Mouse (Mus musculus) lung, postnatal 0 days (tissue): ENCODE data around the gene Gm20458. TPM values are rescaled to one million over a fixed set of nuclear protein-coding genes. Genes with fewer than 3 reads are reported as not detected.

ENCODE experiments used
- ATAC-seq: fragments of 200-750 bp; cut with Nextera tagmentation; 2 replicates; pipeline ENCODE4 v1.8.0; 2017; ENCODE audit warnings: moderate library complexity
- DNase-seq: peaks from one replicate; pipeline ENCODE4 v3.0.0-alpha.2; 2016; ENCODE audit warnings: low spot score
- H3K27ac ChIP-seq: fragments of 300-500 bp; sonication (generic); 2 replicates; pipeline ENCODE4 v1.5.1; 2014; ENCODE audit warnings: antibody characterized with exemption, mild to moderate bottlenecking, low read length, mixed read lengths
- H3K27me3 ChIP-seq: fragments of 300-500 bp; sonication (generic); replicated peaks from 2 replicates; pipeline ENCODE4 v1.6.1; 2014; ENCODE audit warnings: low read length, mixed read lengths; ENCODE audit not compliant: insufficient read depth
- H3K36me3 ChIP-seq: fragments of 300-500 bp; sonication (generic); 2 replicates; pipeline ENCODE4 v1.6.1; 2014; ENCODE audit warnings: low read length, mixed read lengths; ENCODE audit not compliant: insufficient read depth
- H3K4me1 ChIP-seq: fragments of 300-500 bp; sonication (generic); 2 replicates; pipeline ENCODE4 v1.6.1; 2014; ENCODE audit warnings: antibody characterized with exemption, low read depth, low read length, mixed read lengths; ENCODE audit not compliant: insufficient read depth
- H3K4me2 ChIP-seq: fragments of 300-500 bp; sonication (generic); replicated peaks from 2 replicates; pipeline ENCODE4 v1.6.1; 2014; ENCODE audit warnings: low read depth, mild to moderate bottlenecking, low read length, moderate library complexity, mixed read lengths
- H3K4me3 ChIP-seq: fragments of 300-500 bp; sonication (generic); 2 replicates; pipeline ENCODE4 v1.5.1; 2014; ENCODE audit warnings: low read depth, low read length
- H3K9ac ChIP-seq: fragments of 300-500 bp; sonication (generic); replicated peaks from 2 replicates; pipeline ENCODE4 v1.6.1; 2014; ENCODE audit warnings: low read depth, mild to moderate bottlenecking
- H3K9me3 ChIP-seq: fragments of 300-500 bp; sonication (generic); 2 replicates; pipeline ENCODE4 v1.6.1; 2016; ENCODE audit warnings: low read length, mixed read lengths
- CTCF ChIP-seq: IDR thresholded peaks from 2 replicates; pipeline ENCODE4 v1.5.1; 2016; ENCODE audit warnings: antibody characterized with exemption, mild to moderate bottlenecking
- EP300 ChIP-seq: IDR thresholded peaks from 2 replicates; pipeline ENCODE4 v1.6.1; 2016; ENCODE audit warnings: antibody characterized with exemption, mild to moderate bottlenecking, control low read depth
- WGBS: fragments of 180-500 bp; shearing (Covaris S2); extraction: QIAGEN DNeasy Blood & Tissue Kit; methylation state at CpG from one replicate; pipeline ENCODE4 v1.1.7; 2014; 5-methylcytosine and 5-hydroxymethylcytosine counted together
- polyA plus RNA-seq: library from polyadenylated mRNA; unstranded; fragments of >200 nt; fragmentation: Nextera tagmentation; extraction: Ambion mirVana; gene quantifications from 2 replicates; pipeline ENCODE4 v1.2.1, GENCODE M21; 2015

Gene Gm20458
- polyA plus RNA-seq, 1 experiment from 2014 or later, result 23.5 TPM

DNA sequence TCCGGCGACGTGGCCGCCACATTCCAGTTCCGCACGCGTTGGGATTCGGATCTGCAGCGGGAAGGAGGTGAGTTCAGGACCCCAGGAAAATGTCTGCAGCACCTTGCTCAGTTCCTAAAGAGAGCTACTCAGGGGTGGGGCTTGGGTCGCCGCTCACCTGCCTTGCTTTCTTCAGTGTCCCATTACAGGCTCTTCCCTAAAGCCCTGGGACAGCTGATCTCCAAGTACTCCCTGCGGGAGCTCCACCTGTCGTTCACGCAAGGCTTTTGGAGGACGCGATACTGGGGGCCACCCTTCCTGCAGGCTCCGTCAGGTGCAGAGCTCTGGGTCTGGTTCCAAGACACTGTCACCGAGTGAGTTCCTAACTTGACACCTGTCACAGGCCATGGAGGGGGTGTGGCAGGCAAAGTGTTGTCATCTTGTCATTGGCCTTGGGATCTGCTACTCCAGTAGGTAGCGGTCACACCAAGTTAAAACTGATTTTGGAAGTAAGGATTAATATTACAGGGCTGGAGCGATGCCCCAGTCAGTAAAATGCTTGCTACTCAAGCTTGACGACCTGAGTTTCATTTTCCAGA lies 37.0 kb downstream of the Gm20458 start:
- H3K4me2 ChIP-seq, result peak overlapping the region; percentile 81
- no peaks in the 10 kb centered on the region for H3K27me3 ChIP-seq
- ATAC-seq, result peak; percentile 16
- 5% methylated on average over 21 of the region's 21 CpGs for WGBS
- H3K9me3 ChIP-seq, result no peaks in the 10 kb centered on the region
- H3K4me3 ChIP-seq, result peak overlapping the region; percentile 78
- TF ChIP-seq CTCF (peak; percentile 8; the same call in 1 of the 2 replicates), EP300 (no peak)
- H3K36me3 ChIP-seq, result 0 out of 2 replicates have a peak, but pooled peaks cover 5% of the 10 kb centered on the region
- H3K4me1 ChIP-seq, result peaks cover 9% of the 10 kb centered on the region; the same call in 1 of the 2 replicates
- H3K27ac ChIP-seq, result no peak overlapping the region
- peak overlapping the region; percentile 64 for H3K9ac ChIP-seq
- DNase-seq, result no peak

DNA sequence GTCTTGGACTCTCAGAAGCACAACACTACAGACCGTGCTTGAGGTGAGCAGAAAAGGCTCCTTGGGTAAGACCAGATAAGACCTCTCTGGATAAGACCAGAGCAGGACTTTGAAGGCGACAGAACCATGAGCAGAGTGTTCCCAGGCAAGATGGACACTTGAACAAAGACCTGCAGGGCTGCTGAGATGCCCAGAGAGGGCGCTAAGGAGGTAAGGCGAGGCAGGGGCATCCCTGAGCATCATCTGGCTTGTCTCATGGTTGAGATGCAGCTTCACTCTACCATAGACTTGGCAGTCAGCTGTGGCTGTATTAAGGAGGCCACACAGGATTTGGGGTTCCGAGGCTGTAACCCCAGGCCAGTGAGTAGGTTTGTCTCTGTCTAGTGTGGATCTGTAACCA lies 38.5 kb downstream of the Gm20458 start:
- TF ChIP-seq CTCF, result peak; percentile 45
- TF ChIP-seq EP300, result no peak
- Histone ChIP-seq H3K27ac (no peak overlapping the region), H3K9me3 (peaks cover 5% of the 10 kb centered on the region; the same call in 1 of the 2 replicates), H3K4me3 (no peak overlapping the region), H3K9ac (no peak overlapping the region), H3K36me3 (peaks cover 15% of the 10 kb centered on the region), H3K27me3 (no peaks in the 10 kb centered on the region), H3K4me1 (peaks cover 9% of the 10 kb centered on the region; the same call in 1 of the 2 replicates), H3K4me2 (no peak overlapping the region)
- WGBS, result 69% methylated on average over 5 of the region's 5 CpGs
- DNase-seq (no peak), ATAC-seq (no peak)

DNA sequence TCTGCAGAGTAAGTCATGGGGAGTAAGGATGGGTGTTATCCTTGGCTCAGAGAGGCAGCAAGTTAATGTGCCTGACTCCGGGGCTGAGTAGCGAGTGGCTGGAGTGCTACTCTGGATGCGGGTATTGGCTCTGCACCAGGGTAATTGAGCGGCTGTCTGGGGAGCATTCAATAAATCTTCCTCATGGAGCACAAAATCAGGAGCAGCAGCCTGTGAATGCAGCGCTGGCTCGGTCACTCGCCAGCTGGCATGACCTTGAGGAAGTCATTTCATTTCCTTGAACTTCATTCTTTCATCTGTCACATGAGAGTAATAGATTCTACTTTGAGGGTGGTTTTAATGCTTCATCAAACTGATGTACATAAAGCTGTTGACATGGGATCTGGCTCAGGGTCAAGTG lies 39.7 kb downstream of the Gm20458 start:
- Histone ChIP-seq H3K4me3 (no peak overlapping the region), H3K9me3 (peaks cover 6% of the 10 kb centered on the region; the same call in 1 of the 2 replicates), H3K27me3 (no peaks in the 10 kb centered on the region), H3K9ac (no peak overlapping the region), H3K4me1 (peaks cover 9% of the 10 kb centered on the region; the same call in 1 of the 2 replicates), H3K36me3 (peaks cover 27% of the 10 kb centered on the region), H3K27ac (no peak overlapping the region), H3K4me2 (no peak overlapping the region)
- ATAC-seq, result no peak
- WGBS, result 79% methylated on average over 7 of the region's 7 CpGs
- DNase-seq, result no peak
- TF ChIP-seq EP300, result no peak
- no peak for TF ChIP-seq CTCF

DNA sequence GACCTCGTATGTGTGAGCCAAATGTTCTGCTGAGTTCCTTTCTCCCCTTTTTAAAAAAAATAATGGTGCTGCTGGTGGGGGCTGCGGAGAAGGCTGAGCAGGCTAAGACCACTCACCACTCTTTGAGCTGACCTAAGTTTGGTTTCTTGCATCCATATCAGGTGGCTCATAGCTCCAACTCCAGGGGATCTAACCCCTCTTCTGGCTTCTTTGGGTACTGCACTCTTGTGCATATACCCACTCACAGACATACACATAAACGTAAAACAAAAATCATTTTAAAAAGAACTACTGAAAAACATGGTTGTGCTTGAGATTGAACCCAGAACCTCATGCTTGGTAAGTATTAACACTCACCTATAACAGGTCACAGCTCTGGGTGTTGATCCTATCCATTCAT lies 44.2 kb downstream of the Gm20458 start:
- H3K27me3 ChIP-seq, result no peaks in the 10 kb centered on the region
- no peak overlapping the region for H3K27ac ChIP-seq
- ATAC-seq (no peak), DNase-seq (no peak)
- H3K4me3 ChIP-seq, result no peak overlapping the region
- peaks cover 6% of the 10 kb centered on the region; the same call in 1 of the 2 replicates for H3K9me3 ChIP-seq
- no peaks in the 10 kb centered on the region for H3K4me1 ChIP-seq
- H3K36me3 ChIP-seq, result peaks cover 27% of the 10 kb centered on the region
- H3K9ac ChIP-seq, result no peak overlapping the region
- TF ChIP-seq EP300, result no peak
- TF ChIP-seq CTCF, result peak; percentile 17; the same call in 1 of the 2 replicates
- H3K4me2 ChIP-seq, result no peak overlapping the region
- WGBS, result 99% methylated on average over 3 of the region's 3 CpGs

DNA sequence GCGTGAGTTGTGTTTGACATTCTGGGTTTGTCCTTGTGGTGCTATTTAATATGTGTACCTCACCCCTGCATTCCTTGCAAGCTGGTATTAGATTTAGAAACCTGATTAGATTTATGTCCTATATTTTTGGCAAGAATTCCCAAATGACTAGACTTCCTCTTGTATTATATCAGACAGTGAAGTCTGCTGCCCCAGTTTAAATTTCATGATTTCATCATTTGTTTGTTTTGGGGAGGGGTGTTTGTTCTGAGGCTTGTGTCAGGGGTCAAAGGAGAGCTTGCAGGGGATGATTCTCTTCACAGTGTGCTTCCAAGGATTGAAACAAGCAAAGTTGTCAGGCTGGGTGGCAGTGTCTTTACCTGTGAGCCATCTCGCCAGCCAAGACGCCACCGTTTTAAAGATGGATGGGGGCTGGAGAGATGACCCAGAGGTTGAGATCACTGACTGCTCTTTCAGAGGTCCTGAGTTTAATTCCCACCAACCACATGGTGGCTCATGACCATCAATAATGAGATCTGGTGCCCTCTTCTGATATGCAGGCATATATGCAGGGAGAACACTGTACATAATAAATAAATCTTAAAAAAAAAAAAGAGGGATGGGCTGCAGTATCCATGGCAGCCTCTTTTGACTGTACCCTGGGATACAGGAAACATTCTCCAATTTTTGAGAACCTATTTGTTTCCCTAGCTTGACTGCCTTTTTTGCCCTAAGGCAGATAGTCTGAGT lies 45.0 kb downstream of the Gm20458 start:
- Histone ChIP-seq H3K27me3 (no peaks in the 10 kb centered on the region), H3K36me3 (peaks cover 27% of the 10 kb centered on the region), H3K27ac (no peak overlapping the region), H3K9me3 (peaks cover 6% of the 10 kb centered on the region; the same call in 1 of the 2 replicates), H3K4me3 (no peak overlapping the region), H3K4me1 (no peaks in the 10 kb centered on the region), H3K9ac (no peak overlapping the region), H3K4me2 (no peak overlapping the region)
- ATAC-seq (no peak), DNase-seq (no peak)
- WGBS, result 82% methylated on average over 4 of the region's 4 CpGs
- TF ChIP-seq EP300 (no peak), CTCF (no peak)

DNA sequence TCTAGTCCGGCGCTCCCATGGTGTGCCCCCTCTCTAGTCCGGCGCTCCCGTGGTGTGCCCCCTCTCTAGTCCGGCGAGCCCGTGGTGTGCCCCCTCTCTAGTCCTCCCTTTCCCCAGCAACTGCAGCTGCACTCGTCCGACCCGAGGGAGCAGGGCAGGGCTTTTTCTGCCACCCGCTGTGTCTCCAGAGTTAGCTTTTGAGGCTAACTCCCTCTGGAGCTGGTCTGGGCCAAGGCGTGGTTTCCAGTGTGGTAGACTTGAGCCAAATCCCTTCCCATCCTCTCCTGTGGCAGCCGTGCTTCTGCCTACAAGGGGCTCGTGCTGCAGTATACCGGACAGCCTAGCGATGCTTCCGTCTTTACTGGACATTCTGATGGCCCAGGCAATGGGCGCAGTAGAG lies 47.0 kb downstream of the Gm20458 start:
- Histone ChIP-seq H3K36me3 (peaks cover 22% of the 10 kb centered on the region), H3K27me3 (no peaks in the 10 kb centered on the region), H3K4me2 (no peak overlapping the region), H3K9ac (no peak overlapping the region), H3K27ac (no peak overlapping the region), H3K4me1 (no peaks in the 10 kb centered on the region), H3K4me3 (no peak overlapping the region), H3K9me3 (peaks cover 6% of the 10 kb centered on the region; the same call in 1 of the 2 replicates)
- no peak for DNase-seq
- TF ChIP-seq CTCF (no peak), EP300 (no peak)
- WGBS, result 89% methylated on average over 18 of the region's 19 CpGs
- no peak for ATAC-seq
